Mouse (Mus musculus) gastrocnemius, postnatal 4 days (tissue): ENCODE measurements around the gene Pnma1. TPM values are rescaled to one million over a fixed set of nuclear protein-coding genes. Genes with fewer than 3 reads are reported as not detected.
A peak's percentile ranks its signal among the peaks of the same experiment; 100 is the strongest.

Source experiments
- DNase-seq, 2 experiments: peaks; one replicate each; pipeline ENCODE4 v3.0.0; 2021 to 2022; ENCODE audit warnings: low spot score in 2 of 2, mixed read lengths in 2 of 2
- total RNA-seq, 2 experiments: library from RNA; stranded (reverse); gene quantifications; 2 replicates each; pipeline ENCODE4 v1.2.3; 2021

Gene Pnma1
- total RNA-seq, 2 experiments from 2014 or later = 0.54 to 0.81 TPM

GRCm38 (mm10) chr12:84155523-84155871, 7.2 kb upstream of the Pnma1 start:
- DNase-seq = no peak

DNA sequence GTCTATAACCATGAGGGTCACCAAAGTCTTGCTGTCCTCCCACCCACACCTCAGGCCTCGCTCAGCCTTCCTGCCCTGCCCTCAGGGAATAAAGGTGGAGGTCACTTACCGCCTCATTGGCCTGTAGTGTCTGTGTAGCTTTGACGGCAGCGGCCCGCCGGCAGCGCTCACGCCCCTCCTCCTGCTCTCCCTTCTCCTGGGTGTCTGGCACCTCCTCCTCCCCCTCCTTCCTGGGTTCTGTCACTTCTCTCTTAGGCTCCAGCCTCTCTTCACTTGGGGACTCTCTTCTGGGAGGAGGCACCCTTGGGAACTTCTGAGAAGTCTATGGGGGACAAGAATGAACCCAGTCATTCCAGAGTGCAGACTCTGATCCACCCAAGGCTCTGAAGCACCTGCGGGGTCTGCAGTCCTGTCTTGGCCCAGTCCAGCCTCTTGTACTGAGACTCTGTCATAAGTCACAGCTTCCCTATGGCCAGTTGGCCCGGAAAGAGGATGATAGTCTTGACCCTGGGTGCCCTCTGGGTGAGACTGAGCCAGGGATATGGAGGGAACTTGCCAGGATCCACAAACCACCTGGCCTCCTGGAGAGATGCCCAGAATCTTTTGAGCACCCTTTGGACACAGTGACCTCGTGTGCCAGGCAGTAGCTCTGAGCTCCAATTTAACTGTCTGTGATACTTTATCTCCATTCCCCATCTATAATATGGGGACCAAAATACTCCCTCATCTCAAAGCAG, 6.7 kb upstream of the Pnma1 start:
- DNase-seq = peak in 1 of 2 experiments; percentile 64

DNA sequence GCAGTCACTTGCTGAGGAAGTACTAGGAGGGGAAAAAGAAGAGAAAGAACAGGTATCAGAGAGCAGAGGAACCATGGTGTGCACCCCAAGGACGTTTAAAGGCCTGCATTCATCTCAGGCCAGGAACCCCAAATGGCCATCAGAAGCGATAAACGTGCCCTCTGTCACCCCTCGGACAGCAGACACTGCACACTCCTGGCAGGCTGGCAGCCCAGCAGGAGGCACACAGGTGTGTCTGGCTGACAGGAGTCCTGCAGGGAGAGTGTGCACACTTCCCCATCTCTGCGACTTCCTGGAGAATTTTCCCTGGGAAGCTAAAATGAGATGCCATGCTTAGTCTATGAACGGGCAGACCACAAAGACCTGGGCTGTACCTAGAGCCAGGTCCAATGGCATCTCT, 5.1 kb upstream of the Pnma1 start:
- DNase-seq = no peak

GRCm38 (mm10) chr12:84152352-84153190, 4.3 kb upstream of the Pnma1 start:
- no peak for DNase-seq

- DNase-seq = no peak
These were observed 3.6 kb upstream of the Pnma1 start for GRCm38 (mm10) chr12:84151911-84152310.

GRCm38 (mm10) chr12:84150976-84151375, 2.7 kb upstream of the Pnma1 start:
- no peak for DNase-seq

- DNase-seq = no peak
These were observed 1.7 kb upstream of the Pnma1 start for GRCm38 (mm10) chr12:84149971-84150370.

DNA sequence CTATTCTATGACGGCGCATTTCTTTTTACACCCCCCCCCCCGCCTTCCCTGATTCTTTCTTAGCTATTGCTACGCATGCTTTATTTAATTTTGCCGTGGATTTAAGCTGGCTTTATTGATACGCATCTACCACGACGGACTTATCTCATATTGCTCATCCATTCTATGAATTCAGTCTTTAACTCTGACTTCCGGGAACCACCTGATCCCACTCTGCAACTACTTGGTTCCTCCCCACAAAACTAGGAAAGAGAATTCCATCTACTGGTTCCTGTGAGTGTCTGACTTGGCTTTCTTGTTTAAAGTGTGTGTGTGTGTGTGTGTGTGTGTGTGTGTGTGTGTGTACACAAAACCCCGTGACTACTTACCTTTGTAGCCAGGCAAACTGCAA, 328 bp upstream of the Pnma1 start:
- DNase-seq = no peak

DNA sequence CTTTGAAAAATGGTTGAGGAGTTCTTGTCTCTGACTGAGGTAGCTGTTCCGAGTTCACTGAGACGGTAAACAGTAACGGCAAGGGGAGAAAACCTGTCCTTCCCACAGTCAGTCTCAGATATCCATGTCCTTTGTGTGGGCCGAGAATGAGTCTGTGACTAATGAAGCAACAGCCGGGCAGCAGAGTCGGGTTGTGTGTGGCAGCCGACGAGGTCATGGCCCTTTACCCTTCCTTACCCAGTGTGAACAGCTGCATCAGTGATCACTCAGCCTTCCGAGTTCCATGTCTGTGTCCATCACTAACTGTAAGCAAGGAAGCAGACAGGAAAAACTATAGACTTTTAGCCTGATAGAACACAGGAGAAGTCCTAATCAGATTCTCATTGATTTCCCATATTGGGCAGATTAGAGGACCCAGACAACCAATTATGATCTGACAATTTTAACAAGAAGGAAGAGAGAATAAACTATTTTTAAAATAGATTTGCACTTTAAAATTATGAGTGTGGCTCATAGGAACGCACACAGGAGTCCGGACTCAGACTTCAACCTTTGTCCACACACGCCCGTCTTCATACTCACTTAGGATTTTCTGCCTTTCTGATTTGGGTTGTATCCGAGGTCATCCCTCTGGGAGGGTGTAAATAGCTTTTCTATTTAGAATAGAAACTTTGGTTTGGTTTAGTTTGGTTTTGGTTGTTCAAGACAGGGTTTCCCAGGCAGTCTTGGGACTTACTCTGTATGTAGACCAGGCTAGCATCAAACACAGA, 5.8 kb downstream of the Pnma1 start:
- no peak for DNase-seq

DNA sequence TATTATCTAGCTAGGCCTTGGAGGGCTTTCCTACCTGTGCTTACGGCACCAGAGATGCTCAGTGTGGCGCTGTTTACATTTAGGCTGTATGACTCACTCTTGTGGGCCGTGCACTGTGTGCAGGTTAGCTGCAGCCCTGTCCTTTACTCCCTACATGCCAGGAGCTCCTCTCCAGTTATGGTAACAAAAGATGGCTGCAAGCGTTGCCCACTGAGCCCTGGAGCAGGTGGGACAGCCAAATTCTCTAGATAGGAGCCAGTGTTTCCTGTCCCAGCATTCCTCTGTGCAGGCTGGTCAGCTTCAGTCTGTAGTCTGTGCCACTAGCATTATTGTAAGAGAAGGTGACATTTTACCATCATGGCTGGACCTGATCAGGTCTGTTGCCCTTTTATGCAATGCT, 7.0 kb downstream of the Pnma1 start:
- no peak for DNase-seq

- no peak for DNase-seq
These were observed 8.2 kb downstream of the Pnma1 start for GRCm38 (mm10) chr12:84140135-84140534.

DNA sequence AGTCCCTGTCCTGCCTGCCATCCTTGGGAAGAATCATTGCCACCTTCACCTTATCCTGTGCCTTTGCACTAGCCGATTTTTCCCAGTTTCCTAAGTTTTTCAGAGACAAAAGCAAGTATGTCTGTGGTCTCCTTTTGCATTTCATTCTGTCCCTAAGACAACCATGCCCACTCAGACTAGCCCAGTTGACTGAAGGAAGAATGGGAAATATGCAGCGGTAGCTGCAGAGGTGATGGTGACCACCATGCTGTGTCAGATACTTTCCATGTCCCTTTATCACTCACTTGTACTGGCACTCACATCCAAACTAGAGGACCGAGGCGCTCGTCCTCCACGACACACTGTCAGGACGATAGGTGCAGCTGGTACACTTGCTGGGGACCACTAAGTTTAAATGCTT, 11.2 kb downstream of the Pnma1 start:
- no peak for DNase-seq

- no peak for DNase-seq
These were observed 16.0 kb downstream of the Pnma1 start for GRCm38 (mm10) chr12:84132265-84132664.

DNA sequence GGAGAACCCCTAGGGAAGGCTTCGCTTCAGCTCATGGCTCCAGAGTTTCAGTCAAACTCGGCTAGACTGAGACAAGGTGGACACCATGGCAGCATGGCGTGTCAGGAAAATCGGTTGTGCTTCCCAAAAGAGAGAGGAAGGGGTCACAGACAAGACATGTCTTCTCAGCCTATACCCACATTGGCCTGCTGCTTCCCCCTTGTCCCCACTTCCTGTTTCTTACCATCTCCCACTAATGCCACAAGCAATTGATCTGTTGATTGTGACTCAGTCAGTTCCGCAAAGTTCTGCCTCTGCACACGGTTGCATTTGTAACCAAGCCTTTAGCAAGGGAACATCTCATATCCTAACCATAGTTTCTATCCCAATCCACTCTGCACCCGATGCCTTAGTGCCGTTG, 18.4 kb downstream of the Pnma1 start:
- DNase-seq = no peak

- no peak for DNase-seq
These were observed 19.7 kb downstream of the Pnma1 start for GRCm38 (mm10) chr12:84128576-84128975.

GRCm38 (mm10) chr12:84126899-84127298, 21.4 kb downstream of the Pnma1 start:
- no peak for DNase-seq

GRCm38 (mm10) chr12:84125892-84126291, 22.4 kb downstream of the Pnma1 start:
- no peak for DNase-seq

GRCm38 (mm10) chr12:84119584-84119983, 28.7 kb downstream of the Pnma1 start:
- DNase-seq = no peak

- peak; percentile 82 to 90 for DNase-seq
These were observed 33.9 kb downstream of the Pnma1 start, which contains the start of gene Dnal1 for GRCm38 (mm10) chr12:84114153-84114994. Dnal1 (plus strand) TSS chr12:84114366.

DNA sequence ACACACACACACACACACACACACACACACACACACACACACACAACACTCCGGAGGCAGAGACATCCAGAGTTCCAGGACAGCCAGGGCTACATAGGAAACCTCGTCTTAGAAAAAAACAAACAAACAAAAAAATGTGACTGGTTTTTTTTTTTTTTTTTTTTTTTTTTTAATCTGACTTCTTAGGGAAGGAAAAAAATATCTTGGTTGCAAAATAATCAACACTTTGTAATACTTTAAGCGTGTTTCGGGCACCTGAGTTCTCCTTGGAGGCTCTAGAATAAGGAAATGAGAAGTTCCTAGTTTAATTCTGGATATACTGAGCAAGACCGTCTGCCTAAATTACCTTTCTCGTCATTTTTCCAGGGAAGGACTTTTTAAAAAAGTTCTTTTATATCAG, 34.6 kb downstream of the Pnma1 start:
- no peak for DNase-seq

GRCm38 (mm10) chr12:84110814-84111213, 37.5 kb downstream of the Pnma1 start:
- no peak for DNase-seq
